Mouse (Mus musculus): ENCODE data around the gene Eif5a2. TPM values are rescaled to one million over a fixed set of nuclear protein-coding genes. Genes with fewer than 3 reads are reported as not detected.

Eif5a2 gene
- polyA plus RNA-seq (2012; rRNA removed) = 5.3 and 10.8 TPM in 2 replicates

DNA sequence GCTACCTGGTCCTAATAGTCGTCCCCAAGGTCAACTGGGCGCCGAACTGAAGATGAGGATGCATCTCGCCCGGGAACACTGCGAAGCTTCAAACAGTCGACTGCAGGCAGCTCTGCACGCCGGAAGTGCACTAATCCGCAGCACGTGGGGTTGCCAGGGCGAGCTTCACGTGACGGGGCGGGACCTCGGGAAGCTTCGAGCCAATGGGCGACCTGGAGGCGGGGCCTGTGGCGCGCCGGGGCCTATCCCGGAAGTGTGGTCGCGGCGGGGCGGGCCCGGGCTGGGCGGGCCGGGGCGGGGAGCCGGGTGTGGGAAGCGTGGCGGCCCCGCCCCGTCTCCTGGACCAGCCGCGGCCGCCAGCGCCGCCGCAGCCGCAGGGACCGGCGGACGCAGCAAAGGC lies at the start of gene Eif5a2:
Eif5a2 (plus strand) TSS at position 283 of the 400 bp plus-strand sequence.

DNA sequence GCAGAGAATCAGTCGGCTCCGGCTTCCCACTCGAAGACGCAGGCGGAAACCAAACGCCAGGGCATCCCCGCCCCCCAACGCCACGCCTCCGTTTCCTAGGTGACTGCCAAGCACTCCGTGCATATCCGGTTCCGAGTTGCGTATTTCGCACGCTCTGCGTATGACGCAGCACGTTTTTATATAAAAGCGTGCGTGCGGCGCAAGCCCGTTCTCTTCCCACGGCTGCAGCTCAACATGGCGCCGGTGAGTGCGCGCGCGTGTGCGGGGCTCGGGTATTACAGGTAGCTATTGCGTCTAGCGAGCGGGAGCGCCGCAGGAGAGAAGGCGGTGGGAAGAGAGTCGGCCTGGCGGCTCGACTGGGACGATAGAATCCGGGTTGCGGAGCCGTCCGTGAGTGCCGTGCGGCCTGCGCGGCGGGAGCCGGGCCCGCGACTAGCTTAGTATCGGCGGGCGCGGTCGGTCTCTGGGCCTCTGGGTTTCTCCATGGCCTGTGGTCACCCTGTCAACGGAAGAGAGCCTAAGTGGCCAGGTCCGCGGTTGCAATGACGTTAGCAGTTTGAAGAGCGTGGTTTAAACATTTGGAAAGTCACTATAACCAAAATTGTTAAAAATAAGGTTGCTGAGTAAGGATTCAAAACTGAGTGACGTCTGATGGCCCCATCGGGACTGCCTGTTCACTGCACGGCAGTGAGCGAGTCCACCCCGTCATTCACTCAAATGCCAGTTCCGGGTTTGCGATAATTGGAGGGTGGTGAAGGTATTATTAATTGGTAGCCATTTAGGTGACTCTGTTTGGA lies 24.4 kb downstream of the Eif5a2 start, which contains the start of gene Rpl22l1:
Rpl22l1 (plus strand) TSS at position 136 of the 797 bp plus-strand sequence.

Other genes with a start within 250 kb of the Eif5a2 start
- 0.39 and 1.3 TPM in 2 replicates for gene Slc2a2, start 83.4 kb upstream of the Eif5a2 start, polyA plus RNA-seq (2012; rRNA removed)
- gene Rpl22l1, start 24.2 kb downstream of the Eif5a2 start, polyA plus RNA-seq (2012; rRNA removed) = 196 and 325 TPM in 2 replicates
- not detected in 2 replicates for gene Gm1527, start 111.3 kb downstream of the Eif5a2 start, polyA plus RNA-seq (2012; rRNA removed)